Mouse (Mus musculus): Measurements from ENCODE around the gene Nfia. TPM values are rescaled to one million over a fixed set of nuclear protein-coding genes. Genes with fewer than 3 reads are reported as not detected.

Nfia gene
- polyA plus RNA-seq, 1 experiment, result 56.8 TPM

DNA sequence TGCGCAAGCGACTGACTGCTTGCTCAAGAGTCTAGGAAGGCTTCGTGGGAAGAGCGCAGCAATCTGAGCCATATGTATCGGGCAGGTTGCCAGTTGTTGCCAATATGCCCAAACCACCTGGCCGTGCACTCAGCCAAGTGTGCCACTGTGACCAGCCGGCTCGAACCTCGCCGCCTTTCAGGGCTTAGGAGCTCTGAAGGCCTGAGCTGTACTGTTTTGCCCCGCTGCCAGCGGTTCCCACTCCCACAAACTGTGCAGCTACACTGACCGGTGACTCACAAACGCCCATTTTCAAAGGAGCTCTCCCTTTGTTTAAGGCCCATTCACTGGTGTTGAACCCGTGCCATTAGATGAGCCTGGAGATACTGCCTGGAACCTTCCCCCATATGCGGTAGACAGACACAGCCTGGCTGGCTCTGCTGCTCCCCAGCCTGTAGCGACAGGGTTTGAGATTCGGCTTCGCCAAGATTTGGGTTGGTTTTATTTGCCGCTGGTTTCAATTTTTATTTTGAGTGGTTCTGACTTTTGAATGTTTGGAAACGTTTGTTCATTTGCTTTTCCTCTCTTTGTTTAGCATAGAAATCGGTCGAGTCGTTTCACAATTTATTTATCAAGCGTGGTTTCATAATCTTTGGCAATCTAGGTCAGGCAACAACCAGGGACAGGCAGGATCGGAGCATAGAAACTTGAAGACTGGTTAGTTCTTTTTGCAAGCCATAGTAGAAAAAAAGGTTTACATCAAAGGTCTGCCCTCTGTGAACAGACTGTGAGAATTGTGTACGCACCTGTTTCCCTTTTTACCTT lies 138.4 kb downstream of the Nfia start:
- DNase-seq (ENCODE audit: low read depth), result peak; percentile 92

DNA sequence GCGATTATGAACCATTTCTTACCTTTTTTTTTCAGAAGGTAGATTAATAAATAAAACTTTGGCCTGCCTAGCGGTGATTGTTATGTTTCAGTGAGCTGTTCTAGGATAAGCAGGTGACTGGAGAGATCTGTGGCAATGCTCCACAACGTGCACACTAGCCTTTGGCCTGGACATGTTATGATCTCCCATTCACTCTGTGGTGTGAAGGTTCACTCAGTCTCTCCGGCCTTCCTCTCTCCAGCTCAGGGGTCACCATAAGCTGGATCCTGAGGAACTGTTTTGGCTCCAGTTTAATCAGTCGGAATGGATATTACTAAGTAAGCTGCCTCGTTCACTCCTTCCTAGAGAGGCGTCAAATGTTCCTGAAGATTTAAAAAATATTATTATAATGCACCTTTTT lies 139.2 kb downstream of the Nfia start:
- DNase-seq (ENCODE audit: low read depth), result no peak

GRCm38 (mm10) chr4:97912155-97912554 lies 139.6 kb downstream of the Nfia start:
- no peak for DNase-seq (ENCODE audit: low read depth)

GRCm38 (mm10) chr4:97912560-97912959 lies 140.0 kb downstream of the Nfia start:
- DNase-seq (ENCODE audit: low read depth), result no peak

GRCm38 (mm10) chr4:97914348-97914747 lies 141.8 kb downstream of the Nfia start:
- no peak for DNase-seq (ENCODE audit: low read depth)

DNA sequence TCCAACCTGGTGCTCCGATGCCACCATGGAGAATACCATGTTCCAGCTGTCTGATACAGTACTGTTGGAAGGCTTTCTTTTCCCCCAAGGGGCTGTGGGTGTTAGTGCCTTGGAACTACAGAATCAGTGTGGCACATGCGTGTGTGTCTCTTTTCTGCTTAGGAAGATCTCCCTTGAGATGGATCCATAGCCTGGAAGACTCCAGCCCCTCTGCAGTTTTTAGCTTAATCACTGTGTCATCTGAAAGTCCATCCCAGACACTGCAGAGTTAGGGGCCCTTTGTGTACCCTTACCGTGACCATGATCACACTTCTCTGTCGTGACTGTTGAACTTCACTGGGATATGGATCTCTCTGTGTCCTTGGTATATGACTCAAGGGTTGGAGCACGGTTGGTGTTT lies 142.2 kb downstream of the Nfia start:
- DNase-seq (ENCODE audit: low read depth), result no peak

DNA sequence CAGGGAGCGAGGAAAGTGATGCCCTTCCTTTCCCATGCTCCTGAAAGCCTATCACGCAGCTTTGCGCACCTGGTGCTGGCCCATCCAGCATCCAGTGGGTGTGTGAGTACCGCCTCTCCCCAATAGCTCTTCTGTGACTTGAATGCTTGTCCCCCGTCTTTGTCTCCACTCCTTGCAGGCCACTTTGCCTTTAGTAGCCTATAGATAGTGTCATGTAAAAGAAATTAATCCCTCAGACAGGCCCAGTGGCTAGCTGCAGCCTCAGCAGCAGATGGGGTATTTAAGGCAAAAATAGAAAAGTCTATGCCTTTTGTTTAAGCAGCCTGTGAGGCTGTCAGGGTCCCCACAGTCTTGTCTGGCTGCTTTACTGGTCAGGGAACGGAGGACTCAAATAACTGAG lies 145.0 kb downstream of the Nfia start:
- DNase-seq (ENCODE audit: low read depth), result no peak

GRCm38 (mm10) chr4:97918675-97919074 lies 146.1 kb downstream of the Nfia start:
- DNase-seq (ENCODE audit: low read depth), result no peak

- DNase-seq (ENCODE audit: low read depth), result no peak
These were observed 147.2 kb downstream of the Nfia start for GRCm38 (mm10) chr4:97919773-97920172.

DNA sequence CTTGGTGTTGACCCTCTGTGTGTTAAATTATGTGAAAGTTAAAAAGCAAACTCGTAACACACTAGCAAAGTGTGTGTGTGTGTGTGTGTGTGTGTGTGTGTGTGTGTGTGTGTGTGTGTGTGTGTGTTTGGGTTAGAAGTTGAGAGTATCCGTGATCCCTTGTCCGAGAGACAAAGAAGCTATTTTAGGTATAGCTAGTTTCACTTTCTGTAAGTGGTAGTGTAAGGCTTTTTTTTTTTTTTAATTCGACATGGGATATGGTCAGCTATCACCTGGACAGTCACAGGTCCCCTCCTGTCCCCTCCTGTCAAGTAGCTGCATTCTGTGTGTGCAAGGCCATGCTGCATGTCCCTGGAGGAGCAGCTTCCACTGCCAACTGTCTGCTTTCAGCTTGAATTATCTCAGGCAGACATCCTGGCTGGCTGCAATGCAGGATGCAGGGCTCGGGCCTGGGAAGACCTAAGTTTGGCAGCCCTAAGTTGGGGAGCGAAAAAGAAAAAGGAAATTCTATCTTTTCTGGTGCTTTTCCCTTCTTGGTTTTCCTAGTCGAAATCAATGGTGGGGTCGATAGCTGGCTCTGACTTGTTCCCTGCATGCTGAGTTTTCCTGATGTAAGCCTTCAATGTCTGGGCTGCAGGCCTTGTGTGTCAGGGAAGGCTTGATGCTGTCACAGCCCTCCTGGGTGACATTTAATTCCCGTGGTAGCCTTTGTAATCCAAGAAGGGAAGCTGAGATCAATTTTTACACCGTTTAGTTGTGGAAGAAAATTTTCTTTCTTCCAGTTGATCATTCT lies 147.9 kb downstream of the Nfia start:
- no peak for DNase-seq (ENCODE audit: low read depth)

DNA sequence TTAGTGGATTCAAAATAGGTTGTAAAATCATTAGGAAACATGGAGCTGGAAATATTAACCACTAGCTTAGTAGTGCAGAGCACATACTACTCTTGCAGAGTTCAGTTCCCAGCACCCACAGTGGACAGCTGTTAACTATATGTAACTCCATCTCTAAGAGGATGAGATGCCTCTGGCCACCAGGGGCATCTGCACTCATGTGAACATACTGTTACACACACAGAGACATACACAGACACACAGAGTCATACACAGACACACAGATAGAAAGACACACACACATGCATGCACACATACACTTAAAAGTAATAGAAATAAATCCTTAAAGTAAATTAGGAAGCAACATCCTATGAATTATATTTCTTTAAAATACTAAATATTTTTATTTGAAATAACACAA lies 149.1 kb downstream of the Nfia start:
- DNase-seq (ENCODE audit: low read depth), result no peak

GRCm38 (mm10) chr4:97923248-97923647 lies 150.7 kb downstream of the Nfia start:
- DNase-seq (ENCODE audit: low read depth), result no peak

DNA sequence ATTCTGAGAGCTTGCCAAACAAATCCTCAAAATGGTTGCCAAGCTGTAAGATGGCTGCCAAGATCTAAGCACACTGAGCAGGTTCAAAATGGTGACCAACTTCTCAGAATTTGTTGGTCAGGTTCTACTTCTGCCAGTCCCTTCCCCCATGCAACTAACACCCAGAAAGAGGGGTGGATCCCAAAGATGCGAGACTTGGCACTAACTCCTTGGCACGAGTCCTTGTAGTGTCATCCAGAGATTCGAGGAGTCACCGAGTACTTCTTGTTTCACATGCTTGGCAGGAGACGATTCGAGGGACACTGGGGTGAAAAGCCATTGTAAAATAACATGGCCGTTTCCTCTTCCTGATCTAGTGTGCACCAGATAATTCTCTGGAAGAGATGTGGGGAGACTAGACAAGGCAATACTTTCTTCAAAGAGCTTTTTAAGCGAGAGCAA lies 151.4 kb downstream of the Nfia start:
- peak; percentile 93 for DNase-seq (ENCODE audit: low read depth)

- DNase-seq (ENCODE audit: low read depth), result no peak
These were observed 151.9 kb downstream of the Nfia start for GRCm38 (mm10) chr4:97924414-97924813.

DNA sequence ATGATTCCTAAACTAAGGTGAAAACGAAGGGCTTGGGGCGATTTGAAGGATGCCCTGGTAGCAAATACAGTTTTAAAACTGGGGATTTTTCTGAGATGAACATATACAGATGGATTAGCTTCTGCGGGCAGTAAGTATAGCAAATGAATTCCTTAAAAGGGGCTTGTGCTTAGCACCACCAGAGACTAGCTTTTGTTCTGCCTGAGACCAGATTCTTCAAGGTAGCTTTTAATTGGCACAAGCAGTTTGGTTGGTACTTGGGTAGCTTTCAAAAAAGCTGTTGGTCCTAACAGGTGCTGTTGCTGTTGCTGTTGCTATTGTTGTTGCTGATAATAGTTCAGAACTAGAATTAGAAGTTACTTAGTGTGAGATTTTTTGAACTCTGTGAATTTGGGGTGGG lies 152.3 kb downstream of the Nfia start:
- DNase-seq (ENCODE audit: low read depth), result no peak

GRCm38 (mm10) chr4:97925644-97926043 lies 153.1 kb downstream of the Nfia start:
- DNase-seq (ENCODE audit: low read depth), result no peak

DNA sequence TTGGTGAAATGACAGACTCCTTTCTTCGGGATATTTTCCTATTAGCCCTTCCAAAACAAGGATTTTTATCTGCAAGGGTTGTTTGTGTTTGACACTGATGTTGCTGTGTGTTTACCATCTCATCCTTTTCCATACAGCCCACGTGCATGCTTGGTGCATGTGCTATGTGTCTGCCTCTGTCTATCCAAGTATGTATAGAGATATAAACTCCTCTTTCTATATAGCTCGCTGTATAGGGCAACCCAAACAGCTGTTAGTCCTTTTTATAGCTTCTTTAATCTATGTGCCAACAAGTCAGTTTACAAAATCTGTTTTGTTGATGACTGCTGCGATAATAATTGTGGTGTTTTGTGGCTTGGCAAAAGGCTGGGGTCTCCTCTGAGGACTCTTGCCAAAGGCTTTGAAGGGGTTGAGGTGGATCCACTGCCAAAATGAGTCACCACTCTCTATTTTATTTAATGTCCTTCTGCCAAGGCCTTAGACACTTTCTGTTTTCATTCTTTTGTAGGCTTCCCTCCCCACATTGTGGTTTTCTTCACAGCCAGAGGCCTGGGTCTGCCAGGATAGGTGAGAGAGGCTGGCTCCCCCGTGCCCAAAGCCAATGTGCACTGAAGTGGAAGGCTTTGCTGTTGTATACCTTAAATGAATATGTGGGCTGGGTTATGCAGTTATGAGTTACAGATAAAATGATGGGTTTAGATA lies 154.2 kb downstream of the Nfia start:
- no peak for DNase-seq (ENCODE audit: low read depth)

DNA sequence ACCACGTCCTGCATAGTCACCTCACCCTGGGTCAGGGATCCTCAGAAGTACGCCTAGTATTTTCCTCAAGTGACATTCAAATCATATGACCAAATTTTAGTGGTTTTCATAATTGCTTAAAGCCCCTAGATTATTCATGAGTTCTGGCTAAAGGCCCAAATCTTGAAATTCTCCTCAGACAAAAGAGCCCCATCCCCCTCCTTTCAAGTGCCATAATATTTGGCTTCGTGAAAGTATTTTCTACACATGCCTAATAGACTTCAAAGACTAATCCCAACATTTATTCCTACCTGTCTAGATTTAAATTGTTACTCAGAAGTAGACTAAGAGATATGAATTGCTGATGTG lies 154.7 kb downstream of the Nfia start:
- DNase-seq (ENCODE audit: low read depth), result no peak

GRCm38 (mm10) chr4:97936371-97936770 lies 163.8 kb downstream of the Nfia start:
- DNase-seq (ENCODE audit: low read depth), result no peak

DNA sequence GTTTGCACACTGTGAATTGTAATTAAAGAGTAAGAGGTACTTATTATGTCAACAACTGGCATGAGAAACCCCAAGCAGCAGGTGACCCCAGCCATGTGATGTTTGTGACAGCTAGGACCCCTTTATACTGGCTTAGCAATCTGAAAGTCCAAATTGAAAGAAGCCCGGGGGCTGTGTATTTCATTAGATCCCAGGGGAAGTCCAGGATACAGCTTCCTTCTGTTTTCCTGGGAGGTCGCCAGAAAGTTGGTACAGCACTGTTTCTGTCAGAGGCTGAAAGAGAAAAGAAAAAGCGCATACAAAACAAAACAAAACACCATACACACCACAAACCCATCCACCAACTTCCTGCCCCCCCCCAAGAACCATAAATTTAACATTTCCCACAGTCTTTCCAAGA lies 164.4 kb downstream of the Nfia start:
- no peak for DNase-seq (ENCODE audit: low read depth)

DNA sequence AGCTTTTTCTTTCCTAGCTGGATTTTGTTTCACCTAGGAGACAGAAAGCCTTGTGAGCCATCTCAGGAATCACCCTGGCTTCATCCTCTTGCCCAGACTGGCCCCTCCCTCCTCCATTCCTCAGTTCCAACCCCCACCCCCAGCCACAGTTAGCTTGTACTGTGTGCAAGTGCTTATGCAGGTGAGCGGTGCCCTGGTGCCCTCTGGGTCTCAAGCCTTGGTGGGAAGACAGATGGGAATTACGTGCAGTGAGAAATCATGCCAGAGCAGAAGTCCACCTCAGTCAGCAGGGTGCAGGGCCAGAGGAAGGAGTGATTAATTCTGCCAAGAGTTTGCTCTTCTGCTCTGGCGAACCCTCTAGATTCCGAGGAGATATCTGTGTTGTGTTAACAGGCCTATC lies 167.0 kb downstream of the Nfia start:
- DNase-seq (ENCODE audit: low read depth), result no peak

DNA sequence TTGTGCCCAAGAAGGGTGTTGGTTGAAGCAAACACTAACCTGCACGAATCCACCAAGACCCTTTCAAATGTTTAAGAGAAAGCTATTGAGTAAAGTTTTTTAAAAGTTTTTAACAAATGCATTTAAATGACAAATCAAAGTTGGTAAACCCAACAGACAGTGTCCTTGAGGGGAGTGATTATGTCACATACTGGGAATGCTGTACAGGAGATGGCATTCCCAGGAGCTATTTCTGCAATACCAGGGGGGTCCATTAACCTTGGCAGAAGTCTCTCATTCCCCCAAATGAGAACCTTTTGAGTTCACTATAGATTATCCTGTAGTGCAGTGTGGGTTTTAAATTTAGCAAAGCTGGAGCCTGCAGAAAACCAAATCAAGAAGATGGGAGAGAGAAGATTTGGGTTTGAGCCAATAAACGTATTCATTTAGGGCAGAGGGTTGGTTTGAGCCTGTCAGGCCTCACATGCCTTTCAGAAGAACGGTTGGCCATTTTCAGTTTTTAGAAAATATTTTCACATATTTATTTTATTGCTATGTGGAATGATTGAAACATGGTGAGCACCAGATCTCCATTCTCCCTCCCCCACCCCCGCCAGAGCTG lies 167.5 kb downstream of the Nfia start:
- no peak for DNase-seq (ENCODE audit: low read depth)

All from gonadal fat pad, adult 2 months (tissue).